Mouse (Mus musculus) liver, adult 2 months (tissue): ENCODE data around the gene Fam189a1.

Experiments
- CTCF ChIP-seq: fragments of 200-500 bp; IDR thresholded peaks from 2 replicates; pipeline ENCODE4 v1.5.1; 2011; ENCODE audit warnings: low read depth, low read length, control low read depth
- POLR2A ChIP-seq: fragments of 200-500 bp; IDR thresholded peaks from 2 replicates; pipeline ENCODE4 v1.6.1; 2011; ENCODE audit warnings: low read length, control low read depth; ENCODE audit not compliant: insufficient read depth; ENCODE audit errors: extremely low read depth

DNA sequence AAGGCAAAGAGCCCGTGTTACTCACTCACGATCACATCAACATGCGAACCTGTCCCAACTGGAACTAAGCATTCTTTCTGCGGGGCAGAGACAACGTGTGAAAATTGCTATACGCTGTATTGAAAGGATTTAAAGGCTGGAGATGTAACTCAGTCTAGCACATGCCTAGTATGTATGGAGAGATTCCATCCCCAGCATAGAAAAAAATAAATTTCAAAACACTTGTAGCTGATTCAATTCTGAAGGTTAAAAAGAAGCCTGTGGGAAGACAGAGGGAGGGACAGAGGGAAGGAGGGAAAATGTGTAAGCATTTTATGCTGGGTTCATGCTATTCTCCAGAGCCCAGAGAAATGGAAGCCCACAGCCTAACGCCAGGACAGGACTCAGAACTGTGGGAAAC lies 2.5 kb downstream of the Fam189a1 start:
- no peak for TF ChIP-seq CTCF
- no peak for TF ChIP-seq POLR2A
